Mouse (Mus musculus) liver, embryonic 11.5 days (tissue): ENCODE measurements at regions not wholly inside any gene's neighbourhood (a gene's known extent, or its start where the extent isn't known, plus 50 kb on each side); places are given as distances from the start of the nearest gene placed in this dataset.

Experiments used
- ATAC-seq: fragments of 200-750 bp; cut with Nextera tagmentation; replicated peaks from 2 replicates; pipeline ENCODE4 v1.8.0; 2017; ENCODE audit warnings: moderate number of reproducible peaks, mild to moderate bottlenecking, moderate TSS enrichment, moderate library complexity; ENCODE audit not compliant: low FRiP score
- DNase-seq: peaks from one replicate; pipeline ENCODE4 v3.0.0-alpha.2; 2017; ENCODE audit warnings: low spot score
- H3K27ac ChIP-seq: fragments of 300-500 bp; sonication (generic); 2 replicates; pipeline ENCODE4 v1.5.1; 2014; ENCODE audit warnings: mild to moderate bottlenecking, low read depth, low read length, control low read depth
- H3K27me3 ChIP-seq: fragments of 300-500 bp; sonication (generic); replicated peaks from 2 replicates; pipeline ENCODE4 v1.6.1; 2014; ENCODE audit warnings: low read length, mixed read lengths; ENCODE audit not compliant: control insufficient read depth, insufficient read depth
- H3K36me3 ChIP-seq: fragments of 300-500 bp; sonication (generic); 2 replicates; pipeline ENCODE4 v1.6.1; 2014; ENCODE audit warnings: mild to moderate bottlenecking, low read length, moderate library complexity, mixed read lengths; ENCODE audit not compliant: control insufficient read depth, insufficient read depth
- H3K4me1 ChIP-seq: fragments of 300-500 bp; sonication (generic); replicated peaks from 2 replicates; pipeline ENCODE4 v1.6.1; 2014; ENCODE audit warnings: low read length, mixed read lengths; ENCODE audit not compliant: control insufficient read depth, insufficient read depth
- H3K4me2 ChIP-seq: fragments of 300-500 bp; sonication (generic); 2 replicates; pipeline ENCODE4 v1.6.1; 2014; ENCODE audit warnings: mild to moderate bottlenecking, control low read depth, moderate library complexity
- H3K4me3 ChIP-seq: fragments of 300-500 bp; sonication (generic); 2 replicates; pipeline ENCODE4 v1.5.1; 2014; ENCODE audit warnings: low read depth, low read length, control low read depth
- H3K9ac ChIP-seq: fragments of 300-500 bp; sonication (generic); 2 replicates; pipeline ENCODE4 v1.6.1; 2014; ENCODE audit warnings: low read depth, low read length, control low read depth
- H3K9me3 ChIP-seq: fragments of 300-500 bp; sonication (generic); 2 replicates; pipeline ENCODE4 v1.6.1; 2016; ENCODE audit warnings: low read length, inconsistent platforms, mixed read lengths; ENCODE audit not compliant: control insufficient read depth
- WGBS: fragments of 180-500 bp; shearing (Covaris S2); extraction: QIAGEN DNeasy Blood & Tissue Kit; methylation state at CpG from one replicate; pipeline ENCODE4 v1.1.7; 2014; 5-methylcytosine and 5-hydroxymethylcytosine counted together

DNA sequence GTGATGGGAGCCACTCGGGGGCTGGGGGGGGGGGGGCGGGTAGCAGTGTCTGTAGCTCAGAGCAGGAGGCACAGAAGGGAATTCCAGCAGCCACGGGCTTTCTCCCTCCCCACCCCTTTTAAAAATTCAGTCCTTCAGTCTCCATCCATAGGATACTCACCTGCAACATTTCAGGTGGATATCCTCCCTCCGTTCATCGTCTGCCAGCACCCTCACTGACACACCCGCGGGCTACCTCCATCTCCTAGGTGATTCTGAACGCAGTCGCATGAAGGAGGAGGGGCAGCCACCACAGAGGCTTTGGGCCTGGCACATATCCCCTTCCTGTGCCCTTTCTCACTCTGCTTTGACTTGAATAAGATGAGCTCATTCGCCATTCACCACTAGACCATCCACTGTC lies 79.4 kb upstream of the Tspan2 start:
- no peaks in the 10 kb centered on the region for H3K27me3 ChIP-seq
- no peak overlapping the region for H3K9ac ChIP-seq
- no peak for DNase-seq
- H3K4me2 ChIP-seq, result no peak overlapping the region
- 87% methylated on average over 10 of the region's 10 CpGs for WGBS
- H3K4me1 ChIP-seq, result no peaks in the 10 kb centered on the region
- no peak overlapping the region for H3K4me3 ChIP-seq
- no peak overlapping the region for H3K27ac ChIP-seq
- ATAC-seq, result no peak
- H3K9me3 ChIP-seq, result no peaks in the 10 kb centered on the region
- H3K36me3 ChIP-seq, result no peaks in the 10 kb centered on the region

DNA sequence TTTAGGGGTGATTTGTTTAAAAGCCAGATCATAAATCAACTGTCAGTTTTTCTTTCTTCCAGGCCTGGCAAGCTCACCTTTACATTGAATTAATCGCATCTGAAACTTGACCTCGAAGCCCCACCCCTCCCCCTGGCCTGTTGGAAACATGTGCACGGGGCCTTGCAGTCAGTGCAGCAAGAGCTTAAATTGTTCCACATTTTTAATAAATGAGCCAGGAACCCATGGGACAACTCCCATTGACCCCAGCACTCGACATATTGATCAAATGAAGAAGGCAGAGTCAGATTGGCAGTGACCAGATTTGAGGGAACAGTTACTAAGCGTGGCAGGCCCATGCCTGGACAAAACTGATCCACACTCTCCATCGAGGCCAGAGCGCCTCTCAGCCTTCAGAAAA lies 77.2 kb upstream of the Tspan2 start:
- Histone ChIP-seq H3K9ac (no peak overlapping the region), H3K9me3 (no peaks in the 10 kb centered on the region), H3K36me3 (no peaks in the 10 kb centered on the region), H3K4me1 (no peaks in the 10 kb centered on the region), H3K4me3 (no peak overlapping the region), H3K4me2 (no peak overlapping the region), H3K27me3 (no peaks in the 10 kb centered on the region), H3K27ac (no peak overlapping the region)
- ATAC-seq (no peak), DNase-seq (no peak)
- WGBS, result 68% methylated on average over 7 of the region's 7 CpGs

DNA sequence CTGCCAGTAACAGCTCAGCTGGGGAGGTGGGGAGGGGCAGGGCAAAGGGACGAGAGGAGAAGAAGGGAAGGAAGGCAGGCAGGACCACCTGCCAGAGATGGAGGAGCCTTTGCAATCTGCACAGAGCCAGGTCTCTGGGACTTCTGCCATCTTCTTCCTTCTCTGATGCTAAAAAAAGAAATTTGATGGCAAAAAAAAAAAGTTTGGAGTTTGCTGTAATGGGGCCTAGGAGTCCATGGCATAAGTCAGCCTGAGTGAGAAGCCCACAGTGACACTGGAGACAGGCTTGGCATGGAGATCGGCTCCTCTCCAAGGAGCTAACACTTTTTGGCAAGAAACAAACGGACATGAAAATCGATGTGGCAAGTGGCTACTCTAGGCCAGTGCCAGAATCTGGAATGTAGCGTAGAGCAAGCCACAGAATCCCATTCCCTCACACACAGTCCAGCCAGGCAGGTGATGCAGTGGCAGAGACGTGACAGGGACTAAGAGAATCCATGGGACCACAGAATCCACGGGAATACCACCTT lies 76.7 kb upstream of the Tspan2 start:
- WGBS, result 78% methylated on average over 7 of the region's 7 CpGs
- Histone ChIP-seq H3K4me3 (no peak overlapping the region), H3K36me3 (no peaks in the 10 kb centered on the region), H3K4me2 (no peak overlapping the region), H3K27ac (no peak overlapping the region), H3K9ac (no peak overlapping the region), H3K9me3 (no peaks in the 10 kb centered on the region), H3K4me1 (no peaks in the 10 kb centered on the region), H3K27me3 (no peaks in the 10 kb centered on the region)
- ATAC-seq, result no peak
- DNase-seq, result no peak

DNA sequence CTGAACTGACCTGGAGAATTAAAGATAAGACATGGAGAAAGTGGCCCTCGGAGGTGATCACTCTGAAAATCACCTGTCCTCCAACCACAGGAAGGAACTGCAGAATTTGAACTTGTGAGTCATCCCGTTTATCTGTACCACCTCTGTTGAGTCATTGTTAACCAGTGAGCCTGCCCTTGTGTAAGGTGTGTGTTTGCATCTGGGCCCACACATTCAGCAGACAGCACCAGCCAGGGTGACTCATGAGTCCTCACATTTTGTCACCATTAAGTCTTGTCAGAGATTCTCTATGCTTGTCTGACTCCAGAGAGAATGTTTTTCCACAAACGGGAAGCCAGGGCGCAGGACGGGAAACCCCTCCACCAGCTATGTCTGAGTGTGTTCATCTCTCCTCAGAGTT lies 75.0 kb upstream of the Tspan2 start:
- H3K4me1 ChIP-seq, result no peaks in the 10 kb centered on the region
- H3K4me3 ChIP-seq, result no peak overlapping the region
- H3K27me3 ChIP-seq, result no peaks in the 10 kb centered on the region
- H3K36me3 ChIP-seq, result no peaks in the 10 kb centered on the region
- ATAC-seq (no peak), DNase-seq (no peak)
- H3K27ac ChIP-seq, result no peak overlapping the region
- no peak overlapping the region for H3K4me2 ChIP-seq
- no peak overlapping the region for H3K9ac ChIP-seq
- no peaks in the 10 kb centered on the region for H3K9me3 ChIP-seq
- WGBS, result 74% methylated on average over 5 of the region's 5 CpGs

DNA sequence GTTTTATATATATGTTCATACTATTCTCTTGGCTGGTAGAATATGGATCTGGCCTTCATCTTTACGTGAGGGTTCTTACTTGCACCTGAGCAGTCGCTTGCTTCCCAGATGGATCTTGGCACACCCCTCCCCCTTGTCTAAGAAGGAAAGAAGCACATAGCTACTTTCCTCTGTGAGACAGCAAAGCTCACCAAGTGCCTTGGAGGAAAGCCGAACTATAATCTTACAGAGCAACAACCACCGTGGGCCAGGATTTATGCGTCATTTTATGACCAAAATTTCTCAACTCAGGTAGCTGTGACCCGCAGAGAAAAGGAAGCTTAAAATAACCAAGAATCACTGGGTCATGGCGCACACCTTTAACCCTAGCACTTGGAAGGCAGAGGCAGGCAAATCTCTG lies 73.0 kb upstream of the Tspan2 start:
- ATAC-seq (no peak), DNase-seq (no peak)
- 89% methylated on average over 7 of the region's 7 CpGs for WGBS
- H3K4me2 ChIP-seq, result no peak overlapping the region
- H3K4me3 ChIP-seq, result no peak overlapping the region
- no peaks in the 10 kb centered on the region for H3K27me3 ChIP-seq
- no peaks in the 10 kb centered on the region for H3K36me3 ChIP-seq
- H3K9me3 ChIP-seq, result no peaks in the 10 kb centered on the region
- no peak overlapping the region for H3K27ac ChIP-seq
- H3K9ac ChIP-seq, result no peak overlapping the region
- no peaks in the 10 kb centered on the region for H3K4me1 ChIP-seq

DNA sequence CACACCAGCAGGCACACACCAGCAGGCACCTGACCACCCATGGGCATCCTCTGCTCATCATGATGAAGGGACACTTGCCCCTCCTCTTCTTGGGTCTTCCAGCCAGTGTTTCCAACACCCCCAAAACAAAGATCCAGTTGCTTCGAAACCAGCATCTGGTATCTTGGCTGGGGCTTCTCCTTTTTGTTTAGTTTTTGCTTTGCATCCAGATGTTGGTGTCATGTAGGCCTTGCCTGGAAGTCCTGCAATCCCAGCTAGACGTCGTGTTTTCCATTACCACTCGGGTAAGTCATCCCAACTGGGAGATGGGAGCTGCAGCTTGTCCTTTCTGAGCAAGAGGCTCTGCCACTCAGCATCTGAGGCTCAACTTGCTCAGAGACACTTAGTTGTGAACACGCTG lies 70.6 kb upstream of the Tspan2 start:
- H3K9me3 ChIP-seq, result no peaks in the 10 kb centered on the region
- H3K9ac ChIP-seq, result no peak overlapping the region
- ATAC-seq, result no peak

DNA sequence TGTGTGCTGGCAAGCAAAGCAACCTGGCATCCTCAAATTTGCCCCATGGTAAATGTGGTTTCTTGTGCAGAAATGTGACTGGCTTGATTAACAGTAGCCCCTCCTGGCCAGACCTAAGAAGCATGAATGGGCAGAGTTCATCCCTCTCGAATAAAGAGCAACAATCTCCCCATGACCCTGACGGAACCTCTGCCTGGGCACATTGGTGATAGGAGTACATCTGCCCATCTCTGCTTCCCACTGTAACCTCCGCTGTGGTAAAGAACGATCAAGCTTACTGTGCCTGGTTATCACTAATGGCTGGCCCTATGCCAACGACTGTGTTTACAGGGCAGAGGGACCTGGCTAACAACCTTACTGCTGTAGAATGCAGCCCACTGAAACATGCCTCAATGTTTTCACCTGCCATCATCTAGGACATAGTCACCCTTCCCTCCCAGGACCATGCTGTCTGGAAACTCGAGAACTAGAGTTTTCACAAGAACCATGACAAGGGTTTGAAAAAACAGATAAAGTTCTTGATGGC lies 69.6 kb upstream of the Tspan2 start:
- H3K27ac ChIP-seq, result no peak overlapping the region
- no peak overlapping the region for H3K9ac ChIP-seq
- no peak overlapping the region for H3K4me3 ChIP-seq
- H3K36me3 ChIP-seq, result no peaks in the 10 kb centered on the region
- H3K9me3 ChIP-seq, result no peaks in the 10 kb centered on the region
- ATAC-seq (no peak), DNase-seq (no peak)
- 75% methylated on average over 6 of the region's 6 CpGs for WGBS
- H3K4me2 ChIP-seq, result no peak overlapping the region
- no peaks in the 10 kb centered on the region for H3K27me3 ChIP-seq
- no peaks in the 10 kb centered on the region for H3K4me1 ChIP-seq

More for the DNA sequence above, 70.6 kb upstream of the Tspan2 start:
- no peak for DNase-seq
- Histone ChIP-seq H3K36me3 (no peaks in the 10 kb centered on the region), H3K27ac (no peak overlapping the region), H3K4me3 (no peak overlapping the region), H3K4me1 (no peaks in the 10 kb centered on the region), H3K27me3 (no peaks in the 10 kb centered on the region), H3K4me2 (no peak overlapping the region)
- WGBS, result 78% methylated on average over 5 of the region's 5 CpGs

DNA sequence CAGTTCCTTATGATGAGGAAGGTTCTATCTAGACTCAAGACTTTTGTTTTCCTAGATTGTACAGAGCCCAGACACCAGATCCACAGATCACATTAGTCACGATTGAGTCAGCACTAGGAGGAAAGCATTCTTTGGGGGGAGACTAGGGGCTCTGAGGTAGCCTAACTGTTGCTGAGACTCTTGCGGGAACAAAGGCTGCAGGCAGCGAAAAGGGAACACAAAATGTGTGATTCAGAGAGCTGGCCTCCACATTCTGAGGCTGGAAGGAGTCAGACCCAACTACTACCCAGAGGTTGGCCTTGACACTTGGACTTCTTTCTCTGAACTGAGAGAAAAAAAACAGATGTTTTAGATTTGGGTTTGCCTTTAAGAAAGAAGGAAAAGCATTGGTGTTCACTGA lies 66.5 kb upstream of the Tspan2 start:
- no peak overlapping the region for H3K4me2 ChIP-seq
- ATAC-seq, result no peak
- H3K27me3 ChIP-seq, result no peaks in the 10 kb centered on the region
- no peak for DNase-seq
- no peaks in the 10 kb centered on the region for H3K9me3 ChIP-seq
- no peak overlapping the region for H3K4me3 ChIP-seq
- H3K36me3 ChIP-seq, result no peaks in the 10 kb centered on the region
- H3K4me1 ChIP-seq, result no peaks in the 10 kb centered on the region
- no peak overlapping the region for H3K9ac ChIP-seq
- 68% methylated on average over 3 of the region's 3 CpGs for WGBS
- H3K27ac ChIP-seq, result no peak overlapping the region

DNA sequence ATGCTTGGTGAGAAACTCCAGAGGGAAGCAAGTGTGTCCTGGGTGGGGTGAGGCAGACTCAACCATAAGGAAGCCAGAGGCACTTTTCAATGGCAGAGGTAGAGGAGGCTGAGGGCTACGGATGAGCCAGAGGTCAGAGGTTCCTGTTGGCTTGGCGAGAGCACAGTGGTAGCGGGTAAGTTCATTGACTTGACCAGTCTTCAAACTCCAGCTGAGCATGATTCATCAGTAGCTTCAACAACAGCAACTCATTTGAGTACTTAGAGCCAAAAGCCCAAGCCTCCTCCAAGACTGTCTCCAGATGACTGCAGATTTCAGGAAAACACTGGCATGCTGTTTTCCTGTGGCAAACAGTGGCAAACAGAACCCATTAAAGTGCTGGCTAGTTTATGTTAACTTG lies 65.8 kb upstream of the Tspan2 start:
- Histone ChIP-seq H3K4me2 (no peak overlapping the region), H3K4me3 (no peak overlapping the region), H3K27ac (no peak overlapping the region), H3K27me3 (no peaks in the 10 kb centered on the region), H3K4me1 (no peaks in the 10 kb centered on the region), H3K9ac (no peak overlapping the region), H3K36me3 (no peaks in the 10 kb centered on the region), H3K9me3 (no peaks in the 10 kb centered on the region)
- DNase-seq, result no peak
- WGBS, result 90% methylated on average over 3 of the region's 3 CpGs
- no peak for ATAC-seq
